12 mouse cellular contexts compared by ENCODE assay signal in the genomic region with DNA sequence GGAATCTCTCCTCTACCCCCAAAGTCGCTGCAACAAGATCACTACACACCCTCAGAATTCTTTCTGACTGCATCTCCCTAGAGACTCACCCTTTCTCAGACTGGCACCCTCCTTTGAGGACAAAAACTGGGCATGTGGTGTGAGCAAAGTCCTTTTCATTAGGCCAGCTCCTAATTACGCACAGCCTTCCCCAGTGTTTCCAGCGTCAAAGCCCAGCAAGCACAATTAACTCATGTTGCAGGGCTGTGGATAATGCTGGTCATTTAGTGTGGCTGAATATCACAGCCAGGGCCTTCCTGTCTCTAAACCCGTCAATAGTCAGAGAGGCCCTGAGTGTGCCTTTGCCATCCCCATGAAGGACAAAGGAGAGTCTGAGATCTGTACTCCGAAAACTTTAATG.
A peak's percentile ranks its signal among the peaks of the same experiment; 100 is the strongest.
DNase-seq lines count a peak whose midpoint lies in the region; ATAC-seq and TF ChIP-seq lines count a peak whose summit lies in the region.
"Had no signal": no experiment of that assay in that cellular context is flagged by ENCODE, and none has a peak within 500 bp of the region (broad histone marks: within the 10 kb centered on the region; RNA-seq: fewer than 3 reads in every experiment).

No protein-coding gene starts in this region.

- H3K27me3 ChIP-seq in forebrain, embryonic 13.5 days = no peaks in the 10 kb centered on the region
- no peaks in the 10 kb centered on the region for H3K27me3 ChIP-seq in limb, embryonic 10.5 days (ENCODE audit: low read depth, poor library complexity, severe bottlenecking)
- H3K27me3 ChIP-seq: embryonic facial prominence, embryonic 13.5 days; limb, embryonic 13.5 days had no signal

- H3K9ac ChIP-seq in forebrain, embryonic 13.5 days = no peak overlapping the region
- H3K9ac ChIP-seq: embryonic facial prominence, embryonic 13.5 days; limb, embryonic 13.5 days; lung, embryonic 14.5 days had no signal

- TF ChIP-seq CTCF in brain, embryonic 14.5 days (IDR thresholded peaks at IDR 0.05; ENCODE audit: borderline replicate concordance, extremely low read depth, insufficient read depth, insufficient read length) = no peak

- H3K4me1 ChIP-seq in forebrain, embryonic 13.5 days = peaks cover 32% of the 10 kb centered on the region
- H3K4me1 ChIP-seq in limb, embryonic 10.5 days = peaks cover 17% of the 10 kb centered on the region

- no peak overlapping the region for H3K4me3 ChIP-seq in forebrain, embryonic 13.5 days
- H3K4me3 ChIP-seq in limb, embryonic 10.5 days = no peak overlapping the region
- H3K4me3 ChIP-seq: embryonic facial prominence, embryonic 13.5 days; limb, embryonic 13.5 days had no signal

- peak; percentile 56 for DNase-seq in layer of hippocampus, adult 9-11 months
- DNase-seq in layer of hippocampus, adult 9-10 months (ENCODE audit: low spot score) = no peak
- DNase-seq in brain, embryonic 14.5 days (ENCODE audit: low read depth) = peak; percentile 92
- DNase-seq in limb, embryonic 10.5 days (ENCODE audit: low spot score) = no peak
- no peak for DNase-seq in testis, postnatal 14 days (ENCODE audit: low spot score)
- DNase-seq: kidney, adult 18-20 months; thymus, adult 18-20 months had no signal

- WGBS in forebrain, embryonic 13.5 days = 4% methylated on average over 5 of the region's 5 CpGs
- WGBS in limb, embryonic 10.5 days = 70% methylated on average over 5 of the region's 5 CpGs

- no peak for TF ChIP-seq POLR2A in brain, embryonic 14.5 days (IDR thresholded peaks at IDR 0.05; ENCODE audit: borderline replicate concordance, extremely low read depth, insufficient read depth, insufficient read length, poor library complexity, severe bottlenecking)

- H3K36me3 ChIP-seq in forebrain, embryonic 13.5 days (ENCODE audit: poor library complexity, severe bottlenecking) = no peaks in the 10 kb centered on the region
- H3K36me3 ChIP-seq in limb, embryonic 10.5 days = no peaks in the 10 kb centered on the region
- H3K36me3 ChIP-seq: embryonic facial prominence, embryonic 13.5 days; limb, embryonic 13.5 days had no signal

- peak; percentile 76 for ATAC-seq in forebrain, embryonic 13.5 days
- ATAC-seq in erythroid progenitor cell, adult 5-6 weeks (replicated peaks; ENCODE audit: low FRiP score, poor library complexity, severe bottlenecking) = no peak

- peak overlapping the region; percentile 6; the same call in 1 of the 2 replicates for H3K4me2 ChIP-seq in forebrain, embryonic 13.5 days
- H3K4me2 ChIP-seq: embryonic facial prominence, embryonic 13.5 days; limb, embryonic 13.5 days; lung, embryonic 14.5 days had no signal

- H3K9me3 ChIP-seq in forebrain, embryonic 13.5 days (replicated peaks) = no peaks in the 10 kb centered on the region
- H3K9me3 ChIP-seq in limb, embryonic 10.5 days (replicated peaks) = no peaks in the 10 kb centered on the region
- H3K9me3 ChIP-seq: embryonic facial prominence, embryonic 13.5 days; limb, embryonic 13.5 days had no signal

- H3K27ac ChIP-seq in forebrain, embryonic 13.5 days = peak overlapping the region; percentile 80
- peak overlapping the region; percentile 20; the same call in 1 of the 2 replicates for H3K27ac ChIP-seq in limb, embryonic 10.5 days
- H3K27ac ChIP-seq: embryonic facial prominence, embryonic 13.5 days; limb, embryonic 13.5 days had no signal

Comparison
In these comparisons a context has a peak if more than half of its experiments do, and no peak if none do; other contexts are left out.
1. DNase-seq: peak in layer of hippocampus, adult 9-11 months (single experiment) and brain, embryonic 14.5 days (single experiment); none in layer of hippocampus, adult 9-10 months (single experiment), limb, embryonic 10.5 days (single experiment) and testis, postnatal 14 days (single experiment).